Mouse (Mus musculus) colon, adult 2 months (tissue): ENCODE data around the gene Gm12830. TPM values are rescaled to one million over a fixed set of nuclear protein-coding genes. Genes with fewer than 3 reads are reported as not detected.

Experiments used
- polyA plus RNA-seq: library from polyadenylated mRNA; depleted of rRNA; stranded (reverse); fragments of >200 nt; gene quantifications from 2 replicates; pipeline ENCODE4 v1.2.3, GENCODE M21; 2012; rRNA removed

The Gm12830 gene
- not detected in 2 replicates for polyA plus RNA-seq

GRCm38 (mm10) chr4:114821567-114822192, at the start of gene Gm12830:
Gene Gm12830 (plus strand): TSS chr4:114821722.

Other genes with a start within 250 kb of the Gm12830 start
- 53.9 and 54.4 TPM in 2 replicates for gene Foxd2, start 87.2 kb downstream of the Gm12830 start, polyA plus RNA-seq
- 0.64 and 1.0 TPM in 2 replicates for gene Foxe3, start 104.3 kb downstream of the Gm12830 start, polyA plus RNA-seq
- 62.6 and 64.0 TPM in 2 replicates for gene Cmpk1, start 165.5 kb downstream of the Gm12830 start, polyA plus RNA-seq
- gene Stil, start 178.4 kb downstream of the Gm12830 start, polyA plus RNA-seq = 1.2 and 1.6 TPM in 2 replicates
- gene Tal1, start 234.7 kb downstream of the Gm12830 start, polyA plus RNA-seq = 0.83 and 1.2 TPM in 2 replicates